Mouse (Mus musculus) cerebellum, adult (tissue): ENCODE measurements around the gene Ddx58.

Source experiments
- ATAC-seq: cut with Nextera tagmentation; 2 replicates; pipeline ENCODE4 v1.9.2; 2017; ENCODE audit warnings: mild to moderate bottlenecking, moderate library complexity, mixed read lengths; ENCODE audit not compliant: insufficient number of reproducible peaks, low FRiP score, low TSS enrichment

Gene Ddx58

GRCm38 (mm10) chr4:40236829-40237228 is 2.8 kb downstream of the Ddx58 start:
- no peak for ATAC-seq

GRCm38 (mm10) chr4:40234256-40234655 is 5.4 kb downstream of the Ddx58 start:
- ATAC-seq, result no peak

- no peak for ATAC-seq
Observed at GRCm38 (mm10) chr4:40233062-40233664, 6.5 kb downstream of the Ddx58 start.

GRCm38 (mm10) chr4:40229723-40230122 is 9.9 kb downstream of the Ddx58 start:
- no peak for ATAC-seq

DNA sequence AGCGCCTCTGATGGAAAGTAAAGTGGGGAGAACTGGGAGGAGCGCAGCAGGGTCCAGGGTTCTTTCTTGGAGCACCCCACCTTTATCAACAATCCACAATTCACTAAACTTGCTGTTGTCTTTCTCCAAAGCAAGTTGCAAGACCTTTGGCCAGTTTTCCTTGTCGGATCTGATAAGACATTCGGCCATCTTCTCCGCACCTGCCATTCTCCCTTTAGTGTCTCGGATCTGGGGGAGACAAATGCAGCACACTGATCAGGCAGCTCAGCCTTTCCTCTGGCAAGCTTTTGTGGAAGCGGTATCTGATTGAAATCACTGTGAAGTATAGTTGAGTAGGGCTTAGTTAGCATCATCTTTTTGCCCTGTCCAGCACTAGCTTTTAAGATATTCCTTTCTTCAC is 11.7 kb downstream of the Ddx58 start:
- no peak for ATAC-seq

DNA sequence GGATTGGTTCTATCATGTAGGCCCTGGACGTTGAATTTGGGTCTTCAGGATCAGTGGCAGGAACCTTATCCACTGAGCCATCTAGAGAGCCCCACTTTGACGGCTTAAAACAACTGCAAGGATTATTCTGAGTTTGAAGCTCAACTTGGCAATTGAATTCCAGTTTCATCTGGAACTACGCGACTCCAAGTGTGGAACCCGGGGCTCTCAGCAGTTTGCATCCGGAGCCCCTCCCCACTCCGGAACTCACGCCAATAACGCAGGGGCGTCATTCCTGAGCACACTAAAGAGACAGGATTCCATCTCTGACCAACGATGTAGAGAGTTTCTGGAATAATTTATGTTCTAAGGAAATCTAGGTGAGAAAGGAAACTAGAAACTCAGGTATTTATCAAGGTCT is 12.5 kb downstream of the Ddx58 start:
- no peak for ATAC-seq

DNA sequence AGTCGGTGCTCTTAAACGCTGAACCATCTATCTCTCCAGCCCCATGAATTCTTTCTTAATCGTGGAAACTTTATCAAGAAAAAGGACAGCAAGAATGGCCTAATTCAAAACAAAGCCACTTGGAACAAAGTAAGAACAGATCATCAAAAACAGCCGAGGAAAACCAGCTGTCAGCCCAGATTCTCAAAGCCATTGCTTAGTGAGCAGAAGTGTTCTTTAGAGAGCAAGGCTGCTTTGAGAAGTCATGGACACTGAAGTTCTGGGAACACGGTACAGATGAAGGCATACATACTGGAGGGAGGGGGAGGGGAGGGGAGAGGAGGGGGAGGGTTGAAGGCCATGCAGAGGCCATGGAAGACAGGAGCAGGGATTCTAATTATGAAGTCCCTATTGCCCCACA is 13.5 kb downstream of the Ddx58 start:
- no peak for ATAC-seq

DNA sequence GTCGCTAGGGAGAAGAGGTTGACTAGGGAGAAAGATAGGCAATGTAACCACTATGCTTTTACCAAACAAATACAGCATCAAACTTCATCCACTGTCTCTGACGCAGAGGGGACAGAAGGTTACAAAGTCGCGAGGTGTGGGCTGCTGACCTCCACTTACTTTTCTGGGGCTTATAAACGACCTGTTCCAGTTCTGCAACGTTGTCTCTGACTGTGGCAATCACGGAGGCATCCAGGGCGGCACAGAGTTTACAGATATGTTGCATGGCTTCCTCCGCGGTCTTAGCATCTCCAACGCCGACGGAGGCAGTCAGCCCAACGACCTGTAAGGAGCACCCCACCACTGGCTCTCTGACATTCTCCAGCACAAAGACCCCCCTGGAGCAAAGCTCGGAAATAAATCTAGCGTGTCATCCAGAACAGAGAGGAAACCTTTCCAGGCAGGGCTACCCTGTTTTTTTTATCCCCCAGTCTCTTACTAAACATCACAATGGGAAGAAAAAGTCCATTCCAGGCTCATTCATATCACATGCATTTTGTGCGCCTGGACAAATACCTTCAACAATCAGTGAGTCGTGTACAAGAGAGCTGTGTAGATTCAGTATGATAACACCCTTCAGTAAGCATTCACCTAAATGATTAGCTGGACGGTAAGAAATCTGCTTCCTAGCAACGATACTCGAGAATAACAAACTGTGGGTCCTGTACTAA is 17.6 kb downstream of the Ddx58 start:
- ATAC-seq, result no peak

GRCm38 (mm10) chr4:40221004-40221760 is 18.4 kb downstream of the Ddx58 start:
- ATAC-seq, result no peak

DNA sequence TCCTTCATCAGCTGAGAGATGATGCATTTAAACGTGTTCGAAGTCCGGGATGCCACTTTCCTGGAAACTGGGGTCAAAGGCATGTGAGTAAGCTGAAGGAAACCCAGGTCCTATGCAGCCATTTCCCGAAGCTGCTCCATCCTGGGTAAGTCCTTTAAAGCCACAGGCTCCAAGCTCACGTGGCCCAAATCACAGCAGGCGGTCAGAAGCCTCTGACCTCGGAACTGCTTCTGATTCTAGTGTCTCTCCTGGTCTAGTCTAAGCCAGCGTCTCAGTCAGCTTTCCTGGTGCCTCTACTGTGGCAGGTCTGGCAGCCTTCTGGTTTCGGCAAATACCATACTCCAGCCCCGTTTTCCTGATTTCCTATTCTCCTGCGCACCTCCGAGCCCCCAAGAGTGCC is 19.2 kb downstream of the Ddx58 start:
- ATAC-seq, result no peak

GRCm38 (mm10) chr4:40218382-40218781 is 21.2 kb downstream of the Ddx58 start:
- no peak for ATAC-seq

DNA sequence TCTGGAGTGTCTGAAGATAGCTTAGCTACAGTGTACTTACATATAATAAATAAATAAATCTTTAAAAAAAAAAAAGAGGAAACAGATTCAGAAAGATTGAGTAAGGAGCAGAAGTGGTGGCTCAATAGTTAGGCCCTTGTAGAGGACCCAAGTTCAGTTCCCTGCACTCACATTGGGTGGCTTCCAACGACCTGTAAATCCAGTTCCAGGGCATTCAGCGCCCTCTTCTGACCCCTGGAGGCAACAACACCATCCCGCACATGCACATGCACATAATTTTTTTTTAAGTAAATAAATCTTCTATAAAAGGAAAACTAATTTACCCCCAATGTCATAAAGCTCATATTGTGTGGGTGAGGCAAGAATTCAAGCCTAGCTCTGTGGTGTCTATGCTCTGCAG is 21.7 kb downstream of the Ddx58 start:
- no peak for ATAC-seq

GRCm38 (mm10) chr4:40212177-40212576 is 27.5 kb downstream of the Ddx58 start:
- ATAC-seq, result no peak

- no peak for ATAC-seq
Observed at GRCm38 (mm10) chr4:40207701-40208100, 31.9 kb downstream of the Ddx58 start.

GRCm38 (mm10) chr4:40205231-40205903 is 34.3 kb downstream of the Ddx58 start:
- no peak for ATAC-seq

DNA sequence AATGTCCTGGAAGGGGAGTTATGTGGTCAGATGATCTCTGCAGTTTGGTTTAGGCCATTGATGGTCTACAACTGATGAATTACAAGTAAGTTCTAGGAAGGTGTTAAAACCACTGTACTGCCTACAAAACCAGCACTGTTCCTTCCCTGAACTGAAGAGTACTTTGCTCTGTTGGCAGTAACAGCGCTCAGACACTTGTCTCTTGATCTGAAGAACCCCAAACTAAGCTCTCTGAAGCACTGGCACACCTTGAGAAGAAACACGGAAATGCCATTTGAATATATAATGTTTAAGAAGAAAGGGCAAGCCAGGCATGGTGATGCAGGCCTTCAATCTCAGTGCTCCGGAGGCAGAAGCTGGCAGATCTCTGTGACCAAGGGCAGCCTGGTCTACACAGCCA is 35.3 kb downstream of the Ddx58 start:
- ATAC-seq, result no peak

- no peak for ATAC-seq
Observed at GRCm38 (mm10) chr4:40202205-40202604, 37.4 kb downstream of the Ddx58 start.

DNA sequence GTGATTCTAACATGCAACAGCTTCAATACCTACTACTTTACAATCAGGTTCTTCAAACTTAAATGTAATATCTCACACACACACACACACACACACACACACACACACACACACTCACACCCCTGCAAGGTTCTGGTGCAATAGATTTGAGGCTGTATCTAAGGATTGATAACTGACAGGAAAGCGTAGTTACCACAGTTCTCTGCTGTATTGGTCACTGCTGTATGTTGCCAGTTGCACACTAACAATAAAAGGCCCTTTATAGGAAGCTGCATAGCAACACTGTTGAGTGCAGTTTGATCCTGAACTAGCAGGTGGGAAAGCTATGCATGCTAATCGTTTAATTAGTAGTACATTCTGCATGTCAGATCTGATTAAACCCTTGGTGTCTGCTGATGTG is 44.3 kb downstream of the Ddx58 start:
- ATAC-seq, result no peak

- ATAC-seq, result no peak
Observed at GRCm38 (mm10) chr4:40193461-40193860, 46.2 kb downstream of the Ddx58 start.

DNA sequence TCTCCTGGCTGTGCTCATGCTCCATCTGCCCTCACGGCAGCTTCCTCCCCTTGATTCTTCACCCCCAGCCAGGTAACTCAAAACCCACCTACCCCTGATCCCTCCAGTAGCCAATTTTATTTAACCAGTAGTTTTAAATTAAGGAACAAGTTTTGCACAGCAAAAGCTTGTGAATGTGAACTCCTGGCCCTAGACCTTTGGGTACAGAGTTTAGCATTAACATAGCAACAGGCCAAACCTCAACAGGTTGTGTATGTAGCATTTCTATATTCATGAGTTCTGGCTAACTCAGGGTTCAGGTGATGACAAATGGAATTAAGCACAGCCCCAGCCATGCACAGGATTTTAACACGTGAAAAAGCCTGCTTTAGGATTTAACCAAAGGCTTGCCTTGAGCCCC is 47.4 kb downstream of the Ddx58 start:
- ATAC-seq, result no peak

DNA sequence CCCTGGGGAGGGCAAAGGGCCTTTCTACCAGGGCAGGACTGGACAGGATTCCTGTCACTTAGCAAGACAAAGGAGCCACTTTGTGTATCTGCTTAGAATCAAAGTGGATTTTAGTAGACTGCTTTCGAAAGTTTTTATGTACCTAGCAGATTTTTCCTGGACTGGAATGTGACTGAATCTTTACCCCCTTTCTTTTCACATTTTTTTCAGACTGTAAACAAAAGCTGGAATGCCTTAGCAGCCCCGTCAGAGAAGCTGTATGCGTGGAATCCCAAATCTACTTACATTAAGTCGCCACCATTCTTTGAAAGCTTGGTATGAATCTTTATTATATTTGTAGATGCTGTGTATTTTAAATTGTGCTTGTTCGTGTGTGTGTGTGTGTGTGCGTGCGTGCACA is 51.7 kb downstream of the Ddx58 start:
- no peak for ATAC-seq
